Mouse (Mus musculus) megakaryocyte, embryonic 14.5 days (primary cell): ENCODE data around the gene Sv2a. TPM values are rescaled to one million over a fixed set of nuclear protein-coding genes. Genes with fewer than 3 reads are reported as not detected.
A peak's percentile ranks its signal among the peaks of the same experiment; 100 is the strongest.
"Not testable (repeated sequence)": the region's sequence is repeated elsewhere in the genome, so short reads cannot be mapped to it uniquely, and the experiment has no call there.

Experiments
- H3K27me3 ChIP-seq: replicated peaks from 2 replicates; pipeline ENCODE3; 2012; ENCODE audit warnings: inconsistent platforms
- H3K36me3 ChIP-seq: replicated peaks from 2 replicates; pipeline ENCODE3; 2012; ENCODE audit warnings: low read length, inconsistent platforms, mixed read lengths
- H3K4me1 ChIP-seq: 2 replicates; pipeline ENCODE4 v1.6.1; 2012; ENCODE audit warnings: inconsistent platforms
- H3K4me3 ChIP-seq: replicated peaks from 2 replicates; pipeline ENCODE3; 2012; ENCODE audit warnings: moderate library complexity, mild to moderate bottlenecking, inconsistent platforms
- H3K9me3 ChIP-seq: 2 replicates; pipeline ENCODE4 v1.6.1; 2012; ENCODE audit warnings: inconsistent platforms
- FLI1 ChIP-seq: IDR thresholded peaks from 2 replicates; pipeline ENCODE4 v1.6.1; 2012; ENCODE audit warnings: low read length, inconsistent platforms, mixed read lengths
- GATA1 ChIP-seq: IDR thresholded peaks from 3 replicates; pipeline ENCODE4 v1.6.1; 2012; ENCODE audit warnings: mixed read lengths, low read length, inconsistent platforms, borderline replicate concordance
- polyA plus RNA-seq: library from polyadenylated mRNA; stranded (reverse); fragments of >175 nt; gene quantifications from 2 replicates; pipeline ENCODE4 v1.2.3, GENCODE M21; 2012; ENCODE audit warnings: low replicate concordance; ENCODE audit not compliant: insufficient read depth

The Sv2a gene
- polyA plus RNA-seq, 1 experiment = 1.9 TPM

DNA sequence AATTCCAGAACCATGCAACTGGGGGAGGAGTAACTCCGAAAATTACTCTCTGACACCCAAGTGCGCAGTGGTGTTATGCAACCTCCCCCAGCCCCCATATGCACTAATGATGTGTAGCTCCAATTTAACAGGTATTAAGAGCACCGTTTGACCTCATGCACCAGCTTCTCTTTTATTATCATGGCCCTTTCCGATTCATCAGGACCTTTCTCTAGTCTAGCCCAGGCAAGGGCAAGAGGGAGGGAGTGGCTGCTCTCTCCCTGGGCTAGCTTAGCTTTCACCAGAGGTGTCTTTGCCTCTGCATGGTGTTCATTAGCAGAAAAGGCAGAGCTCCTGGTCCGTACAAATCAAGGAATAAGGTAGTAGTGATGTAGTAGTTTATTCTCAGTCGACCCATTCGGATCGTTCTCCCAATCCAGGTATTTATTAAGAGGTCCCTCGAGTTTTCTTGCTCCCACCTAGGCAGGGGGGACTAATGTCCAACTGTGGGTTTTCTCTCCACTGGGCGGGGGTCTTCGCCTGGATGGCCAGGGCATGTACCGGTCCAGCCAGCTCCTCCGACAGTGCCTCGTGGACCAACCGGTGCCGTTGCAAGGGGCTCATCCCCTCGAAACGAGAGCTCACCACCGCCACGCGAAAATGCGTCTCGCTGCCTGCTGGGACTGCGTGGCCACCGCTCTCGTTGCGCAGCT, 15.6 kb downstream of the Sv2a start:
- H3K9me3 ChIP-seq = peaks cover 5% of the 10 kb centered on the region; the same call in 1 of the 2 replicates
- H3K4me1 ChIP-seq = peaks cover 65% of the 10 kb centered on the region
- peaks cover 8% of the 10 kb centered on the region for H3K27me3 ChIP-seq
- H3K36me3 ChIP-seq = peaks cover 29% of the 10 kb centered on the region
- TF ChIP-seq FLI1 (no peak), GATA1 (no peak)
- peak overlapping the region; percentile 94 for H3K4me3 ChIP-seq

DNA sequence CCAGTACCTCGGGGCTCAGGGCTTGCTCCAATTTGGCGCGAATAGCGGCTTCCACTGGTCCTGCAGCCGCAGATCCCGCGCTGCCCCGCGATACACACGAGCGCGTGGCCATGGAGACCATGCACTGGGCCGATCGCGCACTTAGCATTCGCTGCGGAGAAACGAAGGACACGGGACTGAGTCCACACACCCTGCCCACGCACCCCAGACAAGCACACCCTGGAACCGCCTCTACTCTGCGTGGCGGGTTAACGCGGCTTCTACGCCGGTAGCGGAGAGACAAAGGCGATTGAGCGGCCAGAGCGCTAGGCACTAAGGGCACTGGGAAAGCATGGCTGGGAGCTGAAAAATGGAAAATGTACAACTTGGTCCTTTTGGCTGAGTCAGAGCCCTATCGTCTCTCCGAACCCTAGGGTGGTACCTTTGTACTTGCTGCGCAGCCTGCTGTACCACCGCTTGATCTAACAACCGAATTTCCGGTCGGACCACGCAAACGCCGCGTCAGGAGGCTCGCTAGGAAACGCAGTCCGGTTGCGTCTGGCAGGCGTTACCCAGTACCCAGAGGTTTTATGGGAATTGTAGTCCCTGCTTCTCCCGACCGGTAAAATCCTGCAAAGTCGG, 16.3 kb downstream of the Sv2a start:
- peaks cover 8% of the 10 kb centered on the region for H3K27me3 ChIP-seq
- peak overlapping the region; percentile 94 for H3K4me3 ChIP-seq
- H3K4me1 ChIP-seq = peaks cover 60% of the 10 kb centered on the region
- TF ChIP-seq FLI1 (0 out of 2 replicates have a peak, but pooled peaks have one; percentile 28), GATA1 (no peak)
- peaks cover 27% of the 10 kb centered on the region for H3K36me3 ChIP-seq
- peaks cover 5% of the 10 kb centered on the region; the same call in 1 of the 2 replicates for H3K9me3 ChIP-seq

DNA sequence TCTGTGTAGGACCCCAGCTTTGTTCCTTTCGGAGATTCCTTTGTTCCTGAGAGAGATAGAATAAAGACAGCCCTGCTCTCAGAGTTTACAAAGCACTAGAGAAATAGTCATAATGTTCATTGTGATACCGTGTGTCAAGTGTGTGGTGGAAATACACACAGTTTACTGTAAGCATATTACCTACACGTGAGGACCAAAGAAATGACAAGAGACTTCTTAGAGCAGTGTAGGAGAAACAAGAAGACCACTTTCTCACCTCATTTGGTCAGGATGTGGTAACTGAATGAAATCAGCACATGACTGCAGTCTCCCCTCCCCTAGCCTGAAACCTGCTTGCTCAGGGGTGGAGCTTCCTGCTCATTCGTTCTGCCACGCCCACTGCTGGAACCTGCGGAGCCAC, 17.2 kb downstream of the Sv2a start:
- Histone ChIP-seq H3K4me1 (peaks cover 51% of the 10 kb centered on the region), H3K27me3 (peaks cover 4% of the 10 kb centered on the region), H3K9me3 (peaks cover 5% of the 10 kb centered on the region; the same call in 1 of the 2 replicates), H3K4me3 (peak overlapping the region; percentile 94), H3K36me3 (peaks cover 22% of the 10 kb centered on the region)
- TF ChIP-seq GATA1 (no peak), FLI1 (no peak)

DNA sequence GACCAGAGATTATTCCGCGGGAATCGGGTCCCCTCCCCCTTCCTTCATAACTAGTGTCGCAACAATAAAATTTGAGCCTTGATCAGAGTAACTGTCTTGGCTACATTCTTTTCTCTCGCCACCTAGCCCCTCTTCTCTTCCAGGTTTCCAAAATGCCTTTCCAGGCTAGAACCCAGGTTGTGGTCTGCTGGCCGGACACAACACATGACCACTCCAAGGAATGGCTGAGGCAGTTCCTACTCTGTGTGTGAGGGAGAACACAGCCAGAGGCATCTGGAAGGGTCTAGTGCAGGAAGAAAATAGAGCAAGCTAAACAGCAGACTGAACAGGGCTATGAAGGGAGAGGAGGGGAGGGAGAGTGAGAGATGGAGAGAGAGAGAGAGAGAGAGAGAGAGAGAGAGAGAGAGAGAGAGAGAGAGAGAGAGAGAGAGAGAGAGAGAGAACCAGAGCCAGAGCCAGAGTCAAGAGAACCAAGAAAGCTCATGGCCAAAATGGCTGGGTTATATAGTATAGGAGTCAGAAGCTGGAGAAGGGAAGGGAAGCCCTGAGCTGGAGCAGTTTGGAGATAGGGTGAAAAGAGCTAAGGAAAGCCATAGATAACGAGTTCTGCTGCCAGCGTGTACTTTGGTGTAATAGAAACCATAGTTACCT, 17.8 kb downstream of the Sv2a start:
- not testable (repeated sequence) for H3K4me3 ChIP-seq, H3K27me3 ChIP-seq, H3K9me3 ChIP-seq
- H3K36me3 ChIP-seq = peaks cover 22% of the 10 kb centered on the region
- H3K4me1 ChIP-seq = peaks cover 46% of the 10 kb centered on the region

DNA sequence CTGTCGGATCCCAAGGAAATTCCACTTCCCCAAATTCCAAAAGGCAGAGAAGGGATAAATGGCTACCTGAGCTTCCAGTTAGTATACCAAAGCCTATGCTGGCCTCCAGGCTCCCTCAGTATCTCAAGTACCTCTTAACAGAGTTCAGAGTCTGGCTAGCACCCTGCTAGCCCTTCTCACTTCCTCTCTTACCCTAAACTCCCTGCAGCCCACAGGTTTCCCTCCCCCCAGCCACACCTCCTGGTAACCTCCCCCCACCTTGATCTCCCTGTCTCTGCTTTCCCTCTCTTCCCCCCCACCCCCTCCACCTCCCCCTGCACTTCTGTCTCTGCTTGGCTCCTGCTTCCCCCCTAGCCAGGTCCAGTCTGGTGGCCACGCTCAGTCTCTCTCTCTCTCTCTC, 18.8 kb downstream of the Sv2a start:
- TF ChIP-seq GATA1 (no peak), FLI1 (no peak)
- Histone ChIP-seq H3K4me1 (peaks cover 42% of the 10 kb centered on the region), H3K36me3 (peaks cover 15% of the 10 kb centered on the region), H3K9me3 (peaks cover 5% of the 10 kb centered on the region; the same call in 1 of the 2 replicates), H3K27me3 (no peaks in the 10 kb centered on the region), H3K4me3 (no peak overlapping the region)

DNA sequence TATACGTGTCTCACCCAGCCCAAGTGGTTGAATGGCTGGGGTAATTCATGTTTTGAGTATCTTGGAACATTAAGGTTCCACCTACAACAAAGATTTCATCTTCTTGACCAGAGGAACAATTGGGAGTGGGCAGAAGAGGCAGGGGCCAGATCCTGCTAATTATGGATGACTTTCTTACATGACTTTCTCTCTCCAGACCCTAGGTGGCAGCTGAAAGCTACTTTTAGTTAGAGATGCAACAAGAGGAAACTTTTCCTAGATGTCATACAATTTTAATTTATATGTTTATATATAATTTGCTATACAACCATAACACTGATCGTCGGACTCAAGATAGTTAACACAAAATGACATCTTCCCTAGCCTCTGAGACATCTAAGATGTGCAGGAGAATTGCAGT, 26.9 kb downstream of the Sv2a start:
- TF ChIP-seq FLI1 = no peak
- no peak for TF ChIP-seq GATA1
- H3K4me3 ChIP-seq = no peak overlapping the region
- H3K36me3 ChIP-seq = no peaks in the 10 kb centered on the region
- H3K4me1 ChIP-seq = peaks cover 19% of the 10 kb centered on the region
- H3K9me3 ChIP-seq = peaks cover 7% of the 10 kb centered on the region
- peaks cover 1% of the 10 kb centered on the region for H3K27me3 ChIP-seq

DNA sequence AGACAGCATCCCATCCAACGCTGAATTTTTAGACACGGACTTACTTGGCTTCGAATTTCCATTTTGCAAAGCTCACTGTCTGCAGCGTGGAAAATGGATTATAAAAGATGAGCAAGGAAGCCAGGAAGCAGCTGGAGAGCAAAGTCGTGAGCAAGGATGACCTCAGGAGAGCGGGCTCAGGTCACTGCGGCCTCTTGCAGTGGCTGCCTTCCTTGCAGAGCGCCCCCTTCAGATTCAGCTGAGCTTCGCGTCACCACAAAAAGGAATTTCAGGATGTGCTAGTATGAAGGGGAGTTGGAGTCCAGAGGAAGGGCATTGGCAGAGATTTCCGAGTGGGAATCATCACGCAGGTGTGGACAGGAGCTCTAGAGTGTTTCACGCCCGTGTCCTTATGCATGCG, 28.3 kb downstream of the Sv2a start:
- Histone ChIP-seq H3K27me3 (peaks cover 1% of the 10 kb centered on the region), H3K4me3 (no peak overlapping the region), H3K9me3 (peaks cover 7% of the 10 kb centered on the region), H3K4me1 (peaks cover 19% of the 10 kb centered on the region), H3K36me3 (no peaks in the 10 kb centered on the region)
- TF ChIP-seq FLI1 (no peak), GATA1 (no peak)

DNA sequence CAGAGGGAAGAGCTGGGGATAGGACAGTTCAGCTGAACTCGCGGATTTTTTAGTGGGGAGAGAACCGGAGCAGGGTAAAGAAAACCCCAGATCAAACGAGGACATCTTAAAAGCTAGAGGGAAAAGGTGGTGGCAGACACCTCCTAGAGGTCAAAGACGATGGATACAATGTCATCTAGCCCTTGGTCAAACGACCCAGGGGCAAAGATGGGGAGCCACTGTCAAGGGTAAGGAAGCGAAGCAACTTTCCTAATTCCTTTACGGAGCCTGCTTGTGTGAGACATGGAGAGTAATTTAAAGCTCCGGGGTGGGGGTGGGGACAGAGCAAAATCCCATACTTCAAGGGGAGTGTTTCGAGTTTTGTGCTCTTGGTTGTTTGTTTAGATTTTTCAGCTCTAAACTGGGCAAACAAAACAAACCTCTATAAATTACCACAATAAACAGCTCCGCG, 38.3 kb downstream of the Sv2a start:
- no peak for TF ChIP-seq GATA1
- peaks cover 42% of the 10 kb centered on the region for H3K4me1 ChIP-seq

DNA sequence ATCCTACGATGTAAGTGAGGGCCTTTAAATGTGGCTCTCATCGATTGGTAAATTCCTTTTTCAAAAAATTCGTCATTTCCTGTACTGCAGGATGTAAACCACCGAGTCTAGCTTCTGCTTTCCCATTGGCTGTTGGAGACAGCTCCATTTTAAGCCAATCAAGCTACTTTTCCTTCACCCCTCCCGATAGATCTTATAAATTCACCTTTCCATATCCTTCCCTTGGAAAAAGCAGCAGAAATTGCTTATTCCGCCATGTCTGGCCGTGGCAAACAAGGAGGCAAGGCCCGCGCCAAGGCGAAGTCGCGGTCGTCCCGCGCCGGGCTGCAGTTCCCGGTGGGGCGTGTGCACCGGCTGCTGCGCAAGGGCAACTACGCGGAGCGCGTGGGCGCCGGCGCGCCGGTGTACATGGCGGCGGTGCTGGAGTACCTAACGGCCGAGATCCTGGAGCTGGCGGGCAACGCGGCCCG, 38.7 kb downstream of the Sv2a start, which contains the start of the genes Bola1 and Hist2h2ab:
Gene Bola1 (minus strand): TSS at position 49 of the 470 bp plus-strand sequence.
Gene Hist2h2ab (plus strand): TSS at position 205 of the 470 bp plus-strand sequence.
- peak within 1 kb of the TSS; percentile 95 for H3K4me3 ChIP-seq
- TF ChIP-seq GATA1 = no peak
- no peak for TF ChIP-seq FLI1
- H3K27me3 ChIP-seq = no peaks in the 10 kb centered on the region
- peaks cover 47% of the 10 kb centered on the region for H3K4me1 ChIP-seq
- no peaks in the 10 kb centered on the region for H3K9me3 ChIP-seq
- H3K36me3 ChIP-seq = no peaks in the 10 kb centered on the region

More for the DNA sequence above, 38.3 kb downstream of the Sv2a start:
- no peaks in the 10 kb centered on the region for H3K36me3 ChIP-seq
- no peaks in the 10 kb centered on the region for H3K27me3 ChIP-seq
- no peaks in the 10 kb centered on the region for H3K9me3 ChIP-seq
- peak overlapping the region; percentile 92 for H3K4me3 ChIP-seq

DNA sequence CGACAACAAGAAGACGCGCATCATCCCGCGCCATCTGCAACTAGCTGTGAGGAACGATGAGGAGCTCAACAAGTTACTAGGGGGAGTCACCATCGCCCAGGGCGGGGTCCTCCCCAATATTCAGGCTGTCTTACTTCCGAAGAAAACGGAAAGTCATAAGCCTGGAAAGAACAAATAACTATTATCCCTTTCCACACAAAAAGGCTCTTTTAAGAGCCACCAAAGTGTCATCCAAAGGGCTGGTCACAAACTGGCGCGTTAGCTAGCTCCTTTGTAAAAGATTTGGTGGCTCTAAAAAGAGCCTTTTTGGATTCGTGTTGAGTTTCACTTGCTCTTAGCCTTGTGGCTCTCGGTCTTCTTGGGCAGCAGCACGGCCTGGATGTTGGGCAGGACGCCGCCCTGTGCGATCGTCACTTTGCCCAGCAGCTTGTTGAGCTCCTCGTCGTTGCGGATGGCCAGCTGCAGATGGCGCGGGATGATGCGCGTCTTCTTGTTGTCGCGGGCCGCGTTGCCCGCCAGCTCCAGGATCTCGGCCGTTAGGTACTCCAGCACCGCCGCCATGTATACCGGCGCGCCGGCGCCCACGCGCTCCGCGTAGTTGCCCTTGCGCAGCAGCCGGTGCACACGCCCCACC, 39.3 kb downstream of the Sv2a start:
- not testable (repeated sequence) for H3K36me3 ChIP-seq, H3K27me3 ChIP-seq, H3K9me3 ChIP-seq
- H3K4me3 ChIP-seq = peak overlapping the region; percentile 95
- peaks cover 52% of the 10 kb centered on the region for H3K4me1 ChIP-seq
